Mouse (Mus musculus) midbrain, embryonic 14.5 days (tissue): ENCODE data around the gene Prpsap2. TPM values are rescaled to one million over a fixed set of nuclear protein-coding genes. Genes with fewer than 3 reads are reported as not detected.

Experiments used
- ATAC-seq: fragments of 200-750 bp; cut with Nextera tagmentation; 2 replicates; pipeline ENCODE4 v1.8.0; 2017; ENCODE audit warnings: moderate number of reproducible peaks, moderate library complexity; ENCODE audit not compliant: low FRiP score, low TSS enrichment
- DNase-seq: peaks from one replicate; pipeline ENCODE4 v3.0.0-alpha.2; 2015
- H3K27ac ChIP-seq: fragments of 300-500 bp; sonication (generic); replicated peaks from 2 replicates; pipeline ENCODE4 v1.5.1; 2014; ENCODE audit warnings: mild to moderate bottlenecking, low read depth, low read length, moderate library complexity
- H3K27me3 ChIP-seq: fragments of 300-500 bp; sonication (generic); 2 replicates; pipeline ENCODE4 v1.6.1; 2014; ENCODE audit warnings: low read length, control low read depth, mixed read lengths; ENCODE audit not compliant: control insufficient read depth, insufficient read depth
- H3K36me3 ChIP-seq: fragments of 300-500 bp; sonication (generic); 2 replicates; pipeline ENCODE4 v1.6.1; 2014; ENCODE audit warnings: low read length, control low read depth; ENCODE audit not compliant: control insufficient read depth, insufficient read depth
- H3K4me1 ChIP-seq: fragments of 300-500 bp; sonication (generic); 2 replicates; pipeline ENCODE4 v1.6.1; 2014; ENCODE audit warnings: mild to moderate bottlenecking, antibody characterized with exemption, low read length, control low read depth; ENCODE audit not compliant: control insufficient read depth, insufficient read depth
- H3K4me2 ChIP-seq: fragments of 300-500 bp; sonication (generic); 2 replicates; pipeline ENCODE4 v1.6.1; 2014; ENCODE audit warnings: mild to moderate bottlenecking, low read length, moderate library complexity
- H3K4me3 ChIP-seq: fragments of 300-500 bp; sonication (generic); replicated peaks from 2 replicates; pipeline ENCODE4 v1.5.1; 2014; ENCODE audit warnings: low read depth, low read length
- H3K9ac ChIP-seq: fragments of 300-500 bp; sonication (generic); replicated peaks from 2 replicates; pipeline ENCODE4 v1.6.1; 2014; ENCODE audit warnings: mild to moderate bottlenecking, low read length, moderate library complexity
- H3K9me3 ChIP-seq: fragments of 300-500 bp; sonication (generic); 2 replicates; pipeline ENCODE4 v1.6.1; 2016; ENCODE audit warnings: low read length, control low read depth, mixed read lengths; ENCODE audit not compliant: control insufficient read depth
- whole genome bisulfite sequencing: fragments of 180-500 bp; shearing (Covaris S2); extraction: QIAGEN DNeasy Blood & Tissue Kit; methylation state at CpG from one replicate; pipeline ENCODE4 v1.1.7; 2014; 5-methylcytosine and 5-hydroxymethylcytosine counted together
- polyA plus RNA-seq: library from polyadenylated mRNA; unstranded; fragments of >200 nt; fragmentation: Nextera tagmentation; extraction: Ambion mirVana; gene quantifications from 2 replicates; pipeline ENCODE4 v1.2.1, GENCODE M21; 2014

The Prpsap2 gene
- polyA plus RNA-seq, 1 experiment from 2014 or later = 50.3 TPM

DNA sequence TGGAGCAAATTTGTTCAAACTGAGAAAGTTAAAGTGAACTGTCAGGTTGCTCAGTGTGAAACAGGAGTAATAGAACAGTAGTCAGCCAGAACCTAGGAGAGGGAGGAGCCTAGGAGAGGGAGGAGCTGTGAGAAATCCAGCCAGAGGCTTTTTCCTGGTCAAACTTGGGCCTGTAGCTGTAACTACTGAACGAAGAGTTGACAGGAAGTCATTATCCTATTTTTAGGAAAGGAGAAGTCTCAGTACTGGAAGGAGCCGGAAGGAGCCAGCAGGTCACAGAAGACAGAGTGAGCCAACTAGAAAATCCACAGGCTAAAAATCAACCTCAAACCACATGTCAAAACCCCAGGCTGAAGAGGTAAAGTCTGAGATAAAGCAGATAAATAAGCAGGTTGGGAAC is 33.9 kb downstream of the Prpsap2 start:
- H3K9me3 ChIP-seq = no peaks in the 10 kb centered on the region
- no peak for DNase-seq
- peaks cover 57% of the 10 kb centered on the region for H3K36me3 ChIP-seq
- no peak overlapping the region for H3K4me2 ChIP-seq
- no peaks in the 10 kb centered on the region for H3K27me3 ChIP-seq
- ATAC-seq = no peak
- 89% methylated on average over 2 of the region's 2 CpGs for WGBS
- no peaks in the 10 kb centered on the region for H3K4me1 ChIP-seq
- H3K27ac ChIP-seq = no peak overlapping the region
- H3K9ac ChIP-seq = no peak overlapping the region
- H3K4me3 ChIP-seq = no peak overlapping the region

DNA sequence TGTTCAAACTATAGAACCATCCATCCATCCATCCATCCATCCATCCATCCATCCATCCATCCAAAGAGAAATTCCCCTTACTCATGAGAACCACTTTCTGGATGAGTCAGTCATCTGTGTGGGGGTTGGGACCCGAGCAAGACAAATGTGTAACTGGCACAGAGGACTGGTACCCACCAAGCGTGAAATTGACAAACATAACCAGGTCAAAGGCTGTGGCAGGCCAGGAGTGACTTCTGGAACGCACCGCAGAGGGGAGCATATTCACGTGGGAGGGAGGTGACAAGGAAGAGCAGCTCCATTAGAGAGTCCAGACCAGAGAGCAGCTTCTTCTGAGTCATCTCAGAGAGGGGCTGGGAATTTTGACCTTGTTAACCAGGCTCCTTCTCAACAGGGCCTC is 39.8 kb downstream of the Prpsap2 start:
- H3K36me3 ChIP-seq = peaks cover 5% of the 10 kb centered on the region
- 53% methylated on average over 5 of the region's 5 CpGs for WGBS

GRCm38 (mm10) chr11:61720636-61721035 is 41.3 kb downstream of the Prpsap2 start, which contains the start of gene Slc5a10:
Gene Slc5a10, minus strand, starts transcription at chr11:61720826.
- 90% methylated on average over 3 of the region's 3 CpGs for WGBS

More for the DNA sequence above, 39.8 kb downstream of the Prpsap2 start:
- Histone ChIP-seq H3K4me2 (no peak overlapping the region), H3K9me3 (no peaks in the 10 kb centered on the region), H3K9ac (no peak overlapping the region), H3K27ac (no peak overlapping the region), H3K27me3 (no peaks in the 10 kb centered on the region), H3K4me1 (no peaks in the 10 kb centered on the region), H3K4me3 (no peak overlapping the region)
- ATAC-seq (no peak), DNase-seq (no peak)

DNA sequence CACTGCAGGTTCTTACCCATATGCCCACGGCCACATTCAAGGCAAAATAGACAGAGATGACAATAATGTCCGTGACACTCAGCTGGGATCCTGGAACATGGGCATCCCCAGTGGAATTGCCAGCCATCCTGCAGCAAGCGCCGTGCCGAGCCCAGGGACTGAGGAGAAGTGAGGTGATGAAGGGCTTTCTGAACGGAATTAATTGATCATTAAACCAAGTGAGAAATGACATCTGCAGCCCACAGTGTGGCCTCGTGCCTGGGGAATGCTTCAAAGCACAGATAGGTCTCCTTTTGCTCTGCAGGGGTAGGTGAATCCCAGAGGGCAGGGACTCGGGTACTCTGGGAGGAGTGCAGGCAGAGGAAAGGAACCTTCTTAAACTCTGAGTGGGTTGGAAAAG is 42.1 kb downstream of the Prpsap2 start:
- ATAC-seq = no peak
- Histone ChIP-seq H3K4me3 (no peak overlapping the region), H3K27me3 (no peaks in the 10 kb centered on the region), H3K27ac (no peak overlapping the region), H3K4me1 (no peaks in the 10 kb centered on the region), H3K9me3 (no peaks in the 10 kb centered on the region), H3K9ac (no peak overlapping the region), H3K4me2 (no peak overlapping the region), H3K36me3 (no peaks in the 10 kb centered on the region)
- 69% methylated on average over 8 of the region's 8 CpGs for WGBS
- DNase-seq = no peak

More at GRCm38 (mm10) chr11:61720636-61721035, 41.3 kb downstream of the Prpsap2 start, which contains the start of gene Slc5a10:
- Histone ChIP-seq H3K4me1 (no peaks in the 10 kb centered on the region), H3K9ac (no peak within 1 kb of the TSS), H3K4me3 (no peak within 1 kb of the TSS), H3K9me3 (no peaks in the 10 kb centered on the region), H3K27me3 (no peaks in the 10 kb centered on the region), H3K27ac (no peak within 1 kb of the TSS), H3K4me2 (no peak within 1 kb of the TSS), H3K36me3 (no peaks in the 10 kb centered on the region)
- ATAC-seq (no peak), DNase-seq (no peak)

- no peak for DNase-seq
- Histone ChIP-seq H3K27me3 (no peaks in the 10 kb centered on the region), H3K36me3 (no peaks in the 10 kb centered on the region), H3K4me3 (no peak overlapping the region), H3K9me3 (no peaks in the 10 kb centered on the region), H3K27ac (no peak overlapping the region), H3K9ac (no peak overlapping the region), H3K4me1 (no peaks in the 10 kb centered on the region), H3K4me2 (no peak overlapping the region)
- no peak for ATAC-seq
- 61% methylated on average over 3 of the region's 3 CpGs for WGBS
Observed at GRCm38 (mm10) chr11:61719387-61719786, 42.5 kb downstream of the Prpsap2 start.

GRCm38 (mm10) chr11:61717990-61718389 is 43.9 kb downstream of the Prpsap2 start:
- no peak for DNase-seq
- H3K9me3 ChIP-seq = no peaks in the 10 kb centered on the region
- no peaks in the 10 kb centered on the region for H3K27me3 ChIP-seq
- H3K4me3 ChIP-seq = no peak overlapping the region
- 55% methylated on average over 5 of the region's 5 CpGs for WGBS
- no peaks in the 10 kb centered on the region for H3K4me1 ChIP-seq
- no peak overlapping the region for H3K4me2 ChIP-seq
- ATAC-seq = no peak
- no peak overlapping the region for H3K9ac ChIP-seq
- no peaks in the 10 kb centered on the region for H3K36me3 ChIP-seq
- no peak overlapping the region for H3K27ac ChIP-seq

- WGBS = 66% methylated on average over 6 of the region's 6 CpGs
- H3K36me3 ChIP-seq = no peaks in the 10 kb centered on the region
- DNase-seq (no peak), ATAC-seq (no peak)
- H3K4me1 ChIP-seq = no peaks in the 10 kb centered on the region
- no peak overlapping the region for H3K4me2 ChIP-seq
- no peaks in the 10 kb centered on the region for H3K9me3 ChIP-seq
- H3K27ac ChIP-seq = no peak overlapping the region
- H3K27me3 ChIP-seq = no peaks in the 10 kb centered on the region
- no peak overlapping the region for H3K9ac ChIP-seq
- H3K4me3 ChIP-seq = no peak overlapping the region
Observed at GRCm38 (mm10) chr11:61715130-61715529, 46.8 kb downstream of the Prpsap2 start.

DNA sequence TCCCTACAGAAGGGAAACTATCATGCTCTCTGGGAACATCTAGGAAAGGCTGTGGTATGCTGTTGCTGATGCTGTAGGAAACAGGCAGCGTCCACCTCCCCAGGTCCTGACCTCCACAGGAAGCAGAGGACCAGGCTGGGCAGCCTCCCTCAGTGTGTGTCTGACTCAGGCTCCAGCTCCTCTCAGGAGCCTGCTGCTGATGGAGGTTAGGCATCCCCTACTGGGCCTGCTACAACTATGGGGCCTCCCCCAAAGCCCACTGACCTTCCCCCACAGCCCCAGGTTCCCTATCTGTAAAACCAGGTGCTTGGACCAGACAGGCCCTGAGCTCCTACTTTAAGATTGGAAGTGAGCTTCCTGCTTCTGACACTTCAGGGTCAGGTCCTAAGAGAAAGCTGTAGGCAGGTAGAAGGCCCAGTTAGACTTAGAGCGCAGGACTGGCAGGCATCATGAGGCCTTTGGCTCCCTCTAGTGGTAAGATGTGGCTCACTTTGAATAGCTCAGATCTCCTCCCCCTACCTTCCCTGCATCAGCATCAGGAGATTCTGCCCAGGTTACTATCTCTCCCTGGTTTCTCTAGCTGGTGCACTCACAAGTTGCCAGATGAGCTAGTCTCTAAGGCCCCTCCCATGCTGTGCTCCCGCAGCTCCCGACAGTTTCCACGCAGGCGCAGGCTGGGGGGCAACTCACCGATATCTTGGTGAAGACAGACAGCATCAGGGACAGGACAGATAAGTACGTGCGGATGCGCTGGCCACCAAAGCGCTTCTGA is 47.4 kb downstream of the Prpsap2 start:
- peak; percentile 77 for ATAC-seq
- no peak overlapping the region for H3K27ac ChIP-seq
- no peak overlapping the region for H3K4me2 ChIP-seq
- H3K36me3 ChIP-seq = no peaks in the 10 kb centered on the region
- H3K4me3 ChIP-seq = no peak overlapping the region
- DNase-seq = peak; percentile 95
- H3K9me3 ChIP-seq = no peaks in the 10 kb centered on the region
- no peaks in the 10 kb centered on the region for H3K27me3 ChIP-seq
- no peaks in the 10 kb centered on the region for H3K4me1 ChIP-seq
- H3K9ac ChIP-seq = no peak overlapping the region
- WGBS = 46% methylated on average over 11 of the region's 11 CpGs
